Mouse (Mus musculus) liver, postnatal 0 days (tissue): ENCODE measurements around the gene Spint1.

Experiments
- CTCF ChIP-seq: sonication (generic); IDR thresholded peaks from 2 replicates; pipeline ENCODE4 v1.5.1; 2016; ENCODE audit warnings: antibody characterized with exemption, low read depth
- EP300 ChIP-seq: IDR thresholded peaks from 2 replicates; pipeline ENCODE4 v1.6.1; 2016; ENCODE audit warnings: antibody characterized with exemption, low read depth, mild to moderate bottlenecking

DNA sequence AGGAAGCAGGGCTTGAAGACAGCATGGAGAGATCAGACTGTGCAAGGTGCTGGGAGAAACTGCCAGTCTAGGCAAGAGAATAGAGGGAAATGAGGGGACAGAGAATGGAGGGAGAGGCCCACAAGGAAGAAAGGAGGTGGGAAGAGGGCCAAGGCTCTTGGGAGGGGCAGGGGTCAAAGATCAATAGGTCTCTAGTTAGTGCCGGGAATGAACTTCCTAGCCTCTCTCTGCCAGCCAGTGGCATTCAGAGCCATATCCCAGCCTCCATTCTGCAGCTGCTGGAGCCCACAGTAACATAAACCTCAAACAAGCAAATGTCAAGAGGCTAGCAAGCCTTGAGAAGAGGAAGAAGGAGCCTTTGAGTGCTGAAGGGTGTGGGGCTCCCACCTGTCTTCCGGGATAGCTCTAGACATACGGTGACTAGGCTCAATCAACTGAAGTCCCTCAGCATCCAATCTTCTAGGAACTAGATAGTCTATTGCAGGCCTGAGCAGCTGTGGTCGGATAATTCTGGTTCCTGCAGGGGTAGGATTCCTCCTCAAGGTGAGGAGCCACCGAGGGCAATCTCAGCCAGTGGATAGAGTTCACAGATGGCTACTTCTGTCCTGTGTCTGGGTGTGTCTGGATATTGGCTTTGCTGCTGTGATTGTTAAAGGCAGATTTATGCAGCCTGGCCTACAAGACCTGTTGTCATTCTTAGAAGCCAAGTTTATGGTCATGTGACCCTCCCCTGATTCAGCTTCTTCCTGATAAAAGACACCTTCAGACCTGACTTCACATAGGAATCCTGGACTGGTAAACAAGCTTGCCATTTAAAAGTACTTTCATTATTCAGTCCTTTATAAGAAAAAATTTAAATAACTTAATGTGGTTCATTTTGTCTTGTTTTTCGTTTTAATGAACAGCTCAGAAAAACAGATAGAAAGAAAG is 7.1 kb upstream of the Spint1 start, which contains the start of gene Ppp1r14d:
- TF ChIP-seq CTCF (no peak), EP300 (no peak)
